In the genomic region with DNA sequence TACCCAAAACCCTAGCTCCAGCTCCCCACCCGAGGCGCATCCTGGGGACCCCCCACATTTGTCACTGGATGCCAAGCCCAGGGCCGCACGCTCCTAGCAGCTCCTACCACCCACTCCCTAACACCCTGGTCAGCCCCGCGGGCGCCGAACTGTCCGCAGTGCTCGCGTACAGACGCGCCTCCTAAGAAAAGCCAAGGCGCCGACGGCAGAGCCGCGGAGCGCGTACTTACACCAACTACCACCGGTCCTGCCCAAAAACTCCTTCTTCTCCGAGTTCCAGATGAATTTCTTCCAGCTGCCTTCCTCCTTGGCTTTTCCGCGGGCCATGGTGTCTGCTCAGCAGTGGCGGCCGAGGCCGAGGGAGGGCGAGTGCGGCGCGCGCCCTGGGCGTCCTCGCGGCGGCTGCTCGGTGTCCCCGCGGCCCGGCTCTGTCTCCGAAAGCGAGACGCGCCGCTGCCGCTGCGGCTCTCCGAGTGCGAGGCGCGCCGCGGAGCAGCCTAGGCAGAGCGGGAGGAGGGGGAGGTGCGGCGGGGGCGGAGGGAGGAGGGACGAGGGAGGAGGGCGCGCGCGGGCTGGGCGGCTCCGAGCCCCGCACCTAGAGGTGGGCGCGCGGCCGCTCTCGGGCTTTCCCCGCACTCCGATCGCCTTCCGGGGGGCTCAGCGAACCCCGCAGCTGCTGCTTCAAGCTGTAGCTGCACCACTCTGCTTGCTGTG, we compare ENCODE assay signal across 7 mouse cellular contexts. TPM values are rescaled to one million over a fixed set of nuclear protein-coding genes. Genes with fewer than 3 reads are reported as not detected.
DNase-seq lines count a peak whose midpoint lies in the region; ATAC-seq and TF ChIP-seq lines count a peak whose summit lies in the region.

No protein-coding gene starts in this region.

- ATAC-seq in CD4-positive, CD25-positive, alpha-beta regulatory T cell, adult 4 months: peak; percentile 40
- peak; percentile 72 for ATAC-seq in heart, embryonic 16.5 days (replicated peaks; ENCODE audit: extremely low read depth, insufficient read depth, low FRiP score)
- peak; percentile 89 for ATAC-seq in limb, embryonic 13.5 days (ENCODE audit: low FRiP score, low read depth)
- ATAC-seq in midbrain, embryonic 12.5 days (ENCODE audit: low FRiP score, low read depth): peak; percentile 82
- ATAC-seq in stomach, postnatal 0 days (ENCODE audit: low FRiP score, low TSS enrichment): peak; percentile 35

- H3K36me3 ChIP-seq in embryonic facial prominence, embryonic 10.5 days (replicated peaks): 0 out of 2 replicates have a peak, but pooled peaks cover 5% of the 10 kb centered on the region
- H3K36me3 ChIP-seq in heart, embryonic 16.5 days (ENCODE audit: control insufficient read depth, insufficient read depth): peaks cover 8% of the 10 kb centered on the region
- no peaks in the 10 kb centered on the region for H3K36me3 ChIP-seq in limb, embryonic 13.5 days
- peaks cover 7% of the 10 kb centered on the region; the same call in 1 of the 2 replicates for H3K36me3 ChIP-seq in midbrain, embryonic 12.5 days
- H3K36me3 ChIP-seq in stomach, postnatal 0 days (ENCODE audit: control insufficient read depth, insufficient read depth, low read length): no peaks in the 10 kb centered on the region

- peak overlapping the region; percentile 81 for H3K27ac ChIP-seq in embryonic facial prominence, embryonic 10.5 days (replicated peaks)
- H3K27ac ChIP-seq in heart, embryonic 16.5 days (ENCODE audit: low read length): peak overlapping the region; percentile 98
- H3K27ac ChIP-seq in limb, embryonic 13.5 days: no peak overlapping the region
- peak overlapping the region; percentile 94 for H3K27ac ChIP-seq in midbrain, embryonic 12.5 days (replicated peaks)
- H3K27ac ChIP-seq in stomach, postnatal 0 days (replicated peaks): peak overlapping the region; percentile 96

- peak overlapping the region; percentile 99 for H3K9ac ChIP-seq in heart, embryonic 16.5 days (ENCODE audit: low read length)
- H3K9ac ChIP-seq in limb, embryonic 13.5 days: peak overlapping the region; percentile 67
- H3K9ac ChIP-seq in midbrain, embryonic 12.5 days (replicated peaks): peak overlapping the region; percentile 75
- H3K9ac ChIP-seq in stomach, postnatal 0 days (ENCODE audit: low read length): peak overlapping the region; percentile 92

- no peak for TF ChIP-seq CTCF in stomach, postnatal 0 days (IDR thresholded peaks at IDR 0.05; ENCODE audit: low read depth)

- DNase-seq in Muller cell, postnatal 12 days (ENCODE audit: inconsistent ontology term): peak; percentile 70
- peak; percentile 81 for DNase-seq in embryonic facial prominence, embryonic 10.5 days (ENCODE audit: low spot score)
- no peak for DNase-seq in stomach, postnatal 0 days (ENCODE audit: low spot score)

- peak overlapping the region; percentile 61 for H3K4me2 ChIP-seq in heart, embryonic 16.5 days (ENCODE audit: low read depth, low read length)
- peak overlapping the region; percentile 88 for H3K4me2 ChIP-seq in limb, embryonic 13.5 days (replicated peaks)
- peak overlapping the region; percentile 79 for H3K4me2 ChIP-seq in midbrain, embryonic 12.5 days (replicated peaks)
- peak overlapping the region; percentile 69 for H3K4me2 ChIP-seq in stomach, postnatal 0 days (replicated peaks; ENCODE audit: low read depth)

- peak overlapping the region; percentile 74 for H3K4me3 ChIP-seq in embryonic facial prominence, embryonic 10.5 days
- H3K4me3 ChIP-seq in heart, embryonic 16.5 days (ENCODE audit: low read length): peak overlapping the region; percentile 87
- H3K4me3 ChIP-seq in limb, embryonic 13.5 days: peak overlapping the region; percentile 61
- peak overlapping the region; percentile 70 for H3K4me3 ChIP-seq in midbrain, embryonic 12.5 days
- peak overlapping the region; percentile 80 for H3K4me3 ChIP-seq in stomach, postnatal 0 days (ENCODE audit: low read depth, low read length)

- H3K9me3 ChIP-seq in embryonic facial prominence, embryonic 10.5 days: no peaks in the 10 kb centered on the region
- no peaks in the 10 kb centered on the region for H3K9me3 ChIP-seq in heart, embryonic 16.5 days (replicated peaks; ENCODE audit: control insufficient read depth, low read length)
- H3K9me3 ChIP-seq in limb, embryonic 13.5 days: no peaks in the 10 kb centered on the region
- H3K9me3 ChIP-seq in midbrain, embryonic 12.5 days: no peaks in the 10 kb centered on the region
- H3K9me3 ChIP-seq in stomach, postnatal 0 days (ENCODE audit: control insufficient read depth, low read length): no peaks in the 10 kb centered on the region

- H3K4me1 ChIP-seq in embryonic facial prominence, embryonic 10.5 days: peaks cover 43% of the 10 kb centered on the region
- peaks cover 48% of the 10 kb centered on the region for H3K4me1 ChIP-seq in heart, embryonic 16.5 days (ENCODE audit: control insufficient read depth, insufficient read depth, low read length)
- H3K4me1 ChIP-seq in limb, embryonic 13.5 days: peaks cover 33% of the 10 kb centered on the region
- peaks cover 42% of the 10 kb centered on the region for H3K4me1 ChIP-seq in midbrain, embryonic 12.5 days
- H3K4me1 ChIP-seq in stomach, postnatal 0 days (replicated peaks; ENCODE audit: control insufficient read depth, insufficient read depth): peaks cover 7% of the 10 kb centered on the region

- peaks cover 81% of the 10 kb centered on the region for H3K27me3 ChIP-seq in embryonic facial prominence, embryonic 10.5 days (replicated peaks; ENCODE audit: low read depth, poor library complexity, severe bottlenecking)
- H3K27me3 ChIP-seq in heart, embryonic 16.5 days (ENCODE audit: control insufficient read depth, insufficient read depth, low read length): peaks cover 2% of the 10 kb centered on the region; the same call in 1 of the 2 replicates
- H3K27me3 ChIP-seq in limb, embryonic 13.5 days: peaks cover 66% of the 10 kb centered on the region
- H3K27me3 ChIP-seq in midbrain, embryonic 12.5 days: peaks cover 34% of the 10 kb centered on the region
- H3K27me3 ChIP-seq in stomach, postnatal 0 days (ENCODE audit: control insufficient read depth, insufficient read depth, low read length): no peaks in the 10 kb centered on the region

- no peak for TF ChIP-seq EP300 in stomach, postnatal 0 days (optimal IDR thresholded peaks at IDR 0.05)

- WGBS in embryonic facial prominence, embryonic 10.5 days: under 1% methylated on average over 76 of the region's 76 CpGs
- WGBS in heart, embryonic 16.5 days: under 1% methylated on average over 56 of the region's 76 CpGs
- WGBS in limb, embryonic 13.5 days: under 1% methylated on average over 58 of the region's 76 CpGs
- under 1% methylated on average over 51 of the region's 76 CpGs for WGBS in midbrain, embryonic 12.5 days
- 0% methylated on average over 41 of the region's 76 CpGs for WGBS in stomach, postnatal 0 days

RNA-seq across cellular contexts. Expression of gene Atp1b1, which starts 0.5 kb away (rescaled TPM):
- 1 to 10 TPM; 3.4 to 4.1 TPM for polyA plus RNA-seq in CD4-positive, CD25-positive, alpha-beta regulatory T cell, adult 4 months (2017; shearing (Covaris generic))
- 6.9 and 7.4 TPM in 2 replicates for polyA plus RNA-seq in embryonic facial prominence, embryonic 10.5 days (2016; fragmentation: Nextera tagmentation; extraction: Ambion mirVana)
- polyA plus RNA-seq in heart, embryonic 16.5 days (2015; fragmentation: Nextera tagmentation; extraction: Ambion mirVana): 298 and 306 TPM in 2 replicates
- 7.8 and 8.2 TPM in 2 replicates for polyA plus RNA-seq in limb, embryonic 13.5 days (2015; fragmentation: Nextera tagmentation; extraction: Ambion mirVana)
- polyA plus RNA-seq in midbrain, embryonic 12.5 days (2016; fragmentation: Nextera tagmentation; extraction: Ambion mirVana): 45.5 and 50.5 TPM in 2 replicates
- polyA plus RNA-seq in stomach, postnatal 0 days (2015; fragmentation: Nextera tagmentation; extraction: Ambion mirVana): 213 and 222 TPM in 2 replicates

Comparison
In these comparisons a context has a peak if more than half of its experiments do, and no peak if none do; other contexts are left out.
1. ATAC-seq: peak in every context shown above with its lines; median percentile 89 in limb, embryonic 13.5 days; 82 in midbrain, embryonic 12.5 days; 72 in heart, embryonic 16.5 days; 40 in CD4-positive, CD25-positive, alpha-beta regulatory T cell, adult 4 months; 35 in stomach, postnatal 0 days.